Mouse (Mus musculus): ENCODE data around the gene Cysltr2. TPM values are rescaled to one million over a fixed set of nuclear protein-coding genes. Genes with fewer than 3 reads are reported as not detected.

The Cysltr2 gene
- polyA plus RNA-seq, 1 experiment from 2014 or later, result 0.21 TPM

GRCm38 (mm10) chr14:72980761-72981160, 68.2 kb downstream of the Cysltr2 start:
- 68% methylated on average over 3 of the region's 3 CpGs for WGBS
- Histone ChIP-seq H3K27ac (no peak overlapping the region), H3K4me3 (replicated peaks; ENCODE audit: low read depth, low read length) (no peak overlapping the region), H3K4me1 (replicated peaks; ENCODE audit: insufficient read depth, low read length) (no peaks in the 10 kb centered on the region), H3K9ac (ENCODE audit: low read depth, low read length) (no peak overlapping the region), H3K36me3 (ENCODE audit: insufficient read depth, low read length) (no peaks in the 10 kb centered on the region), H3K9me3 (replicated peaks; ENCODE audit: low read length) (no peaks in the 10 kb centered on the region), H3K4me2 (ENCODE audit: low read length) (no peak overlapping the region), H3K27me3 (ENCODE audit: insufficient read depth, low read length) (no peaks in the 10 kb centered on the region)
- no peak for ATAC-seq (replicated peaks; ENCODE audit: low FRiP score, low read depth)
- TF ChIP-seq CTCF (IDR thresholded peaks at IDR 0.05; ENCODE audit: low read depth), result no peak
- no peak for DNase-seq (ENCODE audit: low spot score)

- no peaks in the 10 kb centered on the region for H3K36me3 ChIP-seq (ENCODE audit: insufficient read depth, low read length)
- no peak overlapping the region for H3K27ac ChIP-seq
- no peak overlapping the region for H3K4me2 ChIP-seq (ENCODE audit: low read length)
- H3K4me3 ChIP-seq (replicated peaks; ENCODE audit: low read depth, low read length), result no peak overlapping the region
- WGBS, result 96% methylated on average over 29 of the region's 29 CpGs
- ATAC-seq (replicated peaks; ENCODE audit: low FRiP score, low read depth) (0 out of 2 replicates have a peak, but pooled peaks have one; percentile 36), DNase-seq (ENCODE audit: low spot score) (no peak)
- TF ChIP-seq CTCF (IDR thresholded peaks at IDR 0.05; ENCODE audit: low read depth), result no peak
- H3K9me3 ChIP-seq (replicated peaks; ENCODE audit: low read length), result no peaks in the 10 kb centered on the region
- no peaks in the 10 kb centered on the region for H3K4me1 ChIP-seq (replicated peaks; ENCODE audit: insufficient read depth, low read length)
- no peak overlapping the region for H3K9ac ChIP-seq (ENCODE audit: low read depth, low read length)
- H3K27me3 ChIP-seq (ENCODE audit: insufficient read depth, low read length), result no peaks in the 10 kb centered on the region
These were observed 68.8 kb downstream of the Cysltr2 start for GRCm38 (mm10) chr14:72980106-72980505.

GRCm38 (mm10) chr14:72976111-72976510, 72.8 kb downstream of the Cysltr2 start:
- ATAC-seq (replicated peaks; ENCODE audit: low FRiP score, low read depth) (no peak), DNase-seq (ENCODE audit: low spot score) (no peak)
- Histone ChIP-seq H3K36me3 (ENCODE audit: insufficient read depth, low read length) (no peaks in the 10 kb centered on the region), H3K27me3 (ENCODE audit: insufficient read depth, low read length) (no peaks in the 10 kb centered on the region), H3K9ac (ENCODE audit: low read depth, low read length) (no peak overlapping the region), H3K4me1 (replicated peaks; ENCODE audit: insufficient read depth, low read length) (no peaks in the 10 kb centered on the region), H3K9me3 (replicated peaks; ENCODE audit: low read length) (no peaks in the 10 kb centered on the region), H3K4me3 (replicated peaks; ENCODE audit: low read depth, low read length) (no peak overlapping the region), H3K4me2 (ENCODE audit: low read length) (no peak overlapping the region), H3K27ac (no peak overlapping the region)
- TF ChIP-seq CTCF (IDR thresholded peaks at IDR 0.05; ENCODE audit: low read depth), result no peak
- 39% methylated on average over 2 of the region's 2 CpGs for WGBS

Other genes starting within 250 kb of the Cysltr2 start
- gene Rcbtb2, start 73.9 kb upstream of the Cysltr2 start, polyA plus RNA-seq (2015; fragmentation: Nextera tagmentation; extraction: Ambion mirVana), result 87.4 and 93.7 TPM in 2 replicates
- 15.5 and 15.9 TPM in 2 replicates for gene Lpar6, start 188.8 kb upstream of the Cysltr2 start, polyA plus RNA-seq (2015; fragmentation: Nextera tagmentation; extraction: Ambion mirVana)